Mouse (Mus musculus) left cerebral cortex, postnatal 14 days (tissue): Measurements from ENCODE around the gene Gadd45gip1. TPM values are rescaled to one million over a fixed set of nuclear protein-coding genes. Genes with fewer than 3 reads are reported as not detected.
"Not testable (repeated sequence)": the region's sequence is repeated elsewhere in the genome, so short reads cannot be mapped to it uniquely, and the experiment has no call there.

ENCODE experiments used
- DNase-seq, 2 experiments: peaks; one replicate each; pipeline ENCODE4 v3.0.0; 2021 to 2022; ENCODE audit warnings: low spot score in 2 of 2, mixed read lengths in 1 of 2
- intact Hi-C: fragments of 180-260 bp; cut with DNase I; formaldehyde crosslinking; loops from one replicate; pipeline ENCODE4 v1.15.1; 2025
- total RNA-seq, 2 experiments: library from RNA; stranded (reverse); gene quantifications; 2 replicates each; pipeline ENCODE4 v1.2.3; 2021

Gadd45gip1 gene
- total RNA-seq, 2 experiments from 2014 or later: 23.4 to 23.6 TPM

DNA sequence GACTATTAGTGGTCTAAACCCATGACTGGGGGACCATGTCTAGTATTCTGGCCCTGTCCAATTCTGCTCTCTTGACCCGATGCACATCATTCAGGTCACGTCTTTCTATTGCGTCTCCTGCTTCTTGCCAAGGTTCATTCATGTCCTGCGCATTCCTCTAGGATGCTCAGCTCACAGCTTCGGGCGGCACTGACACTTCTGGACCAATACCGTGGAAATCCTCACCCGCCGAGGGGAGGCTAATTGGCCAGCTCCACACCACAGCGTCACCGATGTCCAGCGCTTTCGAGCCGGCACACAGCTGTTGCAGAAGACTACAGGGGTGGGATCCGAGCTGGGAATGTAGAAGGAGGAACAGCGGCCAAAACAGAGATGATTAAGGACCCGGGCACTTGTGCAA, 15.2 kb upstream of the Gadd45gip1 start:
- intact Hi-C loops: loop anchor here (5.0 kb wide), 1 partner anchor 179 kb away; no protein-coding TSS in a partner anchor
- no peak for DNase-seq

DNA sequence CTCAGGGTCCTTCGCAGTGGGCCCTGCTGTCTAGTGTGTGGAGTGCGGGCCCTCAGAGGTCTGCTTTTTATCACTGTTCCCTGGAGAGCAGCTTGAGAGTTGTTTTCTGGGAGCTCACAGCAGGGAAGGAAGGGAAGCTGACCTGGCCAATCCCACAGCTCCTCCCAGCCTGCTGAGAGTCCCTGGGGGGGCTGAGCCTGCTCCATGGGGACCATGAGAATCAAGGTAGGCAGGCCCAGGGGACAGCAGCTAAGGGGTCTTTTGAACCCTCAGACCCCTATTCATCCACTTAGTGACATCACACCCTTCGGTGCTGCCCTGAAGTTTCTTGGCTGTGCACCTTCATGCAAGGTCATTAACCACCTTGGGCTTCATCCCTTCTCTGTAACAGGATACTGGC, 8.6 kb upstream of the Gadd45gip1 start, which contains the start of gene Dand5:
Gene Dand5 (minus strand): TSS at position 101 of the 400 bp plus-strand sequence.
- intact Hi-C loops: no loop called here
- no peak for DNase-seq

DNA sequence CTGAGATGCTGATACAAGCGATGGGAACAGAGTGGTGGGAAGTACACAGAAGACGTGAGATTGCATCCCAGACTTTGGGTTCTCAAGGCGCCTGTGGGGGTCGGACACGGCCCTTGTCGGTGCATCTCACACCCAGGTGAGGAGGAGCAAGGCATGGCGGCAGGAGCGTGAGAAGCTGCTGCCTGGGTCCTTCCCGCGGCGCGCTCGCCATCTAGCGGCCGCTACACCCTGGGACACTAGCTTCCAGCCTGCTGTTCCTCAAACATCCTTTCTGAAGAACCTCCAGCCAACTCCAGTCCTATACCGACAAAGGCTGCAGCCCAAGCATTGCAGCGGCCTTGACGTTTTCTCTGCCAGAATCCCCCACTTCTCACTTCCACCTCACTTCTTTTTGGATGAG, 7.7 kb upstream of the Gadd45gip1 start:
- intact Hi-C loops: no loop called here
- DNase-seq: peak; percentile 68 to 76

DNA sequence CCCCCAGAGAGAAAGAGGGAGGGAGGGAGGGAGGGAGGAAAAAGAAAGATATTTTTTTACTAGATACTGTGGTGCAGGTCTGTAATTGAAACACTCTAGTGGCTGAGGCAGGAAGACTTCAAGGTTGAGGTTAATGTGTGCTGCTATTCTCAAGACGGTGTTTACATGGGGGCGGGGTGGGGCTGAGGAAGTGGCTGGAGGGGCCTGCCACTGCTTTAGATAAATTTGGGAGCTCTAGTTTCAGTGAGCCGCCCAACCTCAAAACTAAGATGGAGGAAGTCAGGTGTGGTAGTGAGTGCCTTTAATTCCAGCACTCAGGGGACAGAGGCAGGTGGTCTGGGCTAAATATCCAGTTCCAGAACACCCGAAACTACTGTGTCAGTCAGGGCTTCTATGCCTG, 5.7 kb upstream of the Gadd45gip1 start:
- no peak for DNase-seq
- intact Hi-C loops: no loop called here

DNA sequence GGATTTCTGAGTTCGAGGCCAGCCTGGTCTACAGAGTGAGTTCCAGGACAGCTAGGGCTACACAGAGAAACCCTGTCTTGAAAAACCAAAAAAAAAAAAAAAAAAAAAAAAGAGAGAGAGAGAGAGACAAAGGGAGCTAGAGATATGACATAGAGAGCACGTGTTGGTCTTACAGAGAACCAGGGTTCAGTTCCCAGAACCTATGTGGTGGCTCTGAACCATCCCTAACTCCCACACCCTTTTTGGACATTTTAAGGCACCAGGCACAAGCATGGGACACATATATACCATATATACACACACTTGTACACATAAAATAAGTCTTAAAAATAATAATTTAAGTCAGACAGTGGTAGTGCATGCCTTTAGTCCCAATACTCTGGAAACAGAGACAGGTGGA, 4.8 kb upstream of the Gadd45gip1 start:
- DNase-seq, intact Hi-C loops: not testable (repeated sequence)

DNA sequence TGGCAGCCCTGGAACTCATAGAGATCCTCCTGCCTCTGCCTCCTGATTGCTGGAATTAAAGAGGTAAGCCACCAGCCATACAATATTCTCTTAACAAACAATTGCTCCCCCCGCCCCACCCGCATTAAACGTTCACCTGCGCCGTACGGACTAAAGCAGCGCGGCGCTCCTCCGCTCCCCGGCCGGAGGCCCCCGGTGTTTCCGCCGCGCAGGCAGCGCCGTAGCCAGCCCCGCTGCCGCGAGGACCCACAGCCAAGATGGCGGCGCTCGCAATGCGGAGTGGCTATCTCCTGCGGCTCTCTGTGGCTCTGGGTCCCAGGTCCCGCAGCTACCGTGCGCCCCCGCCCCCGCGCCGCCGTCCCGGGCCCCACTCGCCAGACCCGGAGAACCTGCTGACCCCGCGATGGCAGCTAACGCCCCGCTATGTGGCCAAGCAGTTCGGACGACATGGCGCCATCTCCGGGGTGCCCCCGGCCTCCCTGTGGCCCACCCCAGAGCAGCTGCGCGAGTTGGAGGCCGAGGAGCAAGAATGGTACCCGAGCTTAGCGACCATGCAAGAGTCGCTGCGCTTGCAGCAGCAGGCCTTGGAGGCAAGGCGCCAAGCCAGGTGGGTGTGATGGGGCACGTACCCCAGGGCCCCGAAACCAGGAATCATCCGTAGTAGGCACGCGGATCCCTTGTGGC, 854 bp downstream of the Gadd45gip1 start:
- intact Hi-C loops: no loop called here
- peak; percentile 67 to 79 for DNase-seq

DNA sequence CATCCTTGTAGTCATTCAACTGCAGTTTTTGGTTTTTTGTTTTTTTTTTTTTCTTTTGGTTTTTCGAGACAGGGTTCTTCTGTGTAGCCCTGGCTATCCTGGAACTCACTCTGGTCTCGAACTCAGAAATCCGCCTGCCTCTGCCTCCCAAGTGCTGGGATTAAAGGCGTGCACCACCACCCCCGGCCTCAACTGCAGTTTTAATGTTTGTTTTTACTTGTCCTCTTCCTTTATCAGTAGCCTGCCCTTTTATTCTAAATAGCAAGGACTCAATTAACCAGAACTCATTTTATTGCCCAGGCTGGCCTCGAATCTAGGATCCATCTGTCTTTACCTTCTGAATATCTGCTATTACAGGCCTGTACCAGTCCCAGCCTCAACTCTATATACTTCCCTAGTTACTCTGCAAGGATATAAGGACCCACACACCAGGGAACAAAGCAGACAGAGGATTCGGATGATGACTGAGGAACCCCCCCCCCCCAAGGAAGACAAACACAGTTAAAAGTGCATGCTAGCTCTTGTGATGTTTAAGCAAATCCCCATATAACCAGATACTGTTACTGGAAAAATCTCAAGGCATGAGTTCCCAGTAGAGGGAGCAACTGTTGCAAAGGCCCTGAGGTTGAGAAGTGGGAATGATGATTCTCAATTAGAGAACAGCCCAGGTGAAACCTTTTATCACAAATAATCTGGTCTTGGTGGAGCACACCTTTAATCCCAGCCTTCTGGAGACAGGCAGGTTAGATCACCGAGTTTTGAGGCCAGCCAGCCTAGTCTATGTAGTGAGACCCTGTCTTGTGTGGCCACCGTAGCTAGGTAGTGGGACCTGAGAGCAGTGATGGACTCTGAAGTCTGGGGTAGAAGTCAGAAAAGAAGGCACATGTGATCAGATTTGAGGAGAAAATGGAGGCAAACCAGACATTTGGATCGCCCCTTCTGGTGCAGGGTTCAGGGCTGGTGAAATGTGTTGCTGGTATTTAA, 1.7 kb downstream of the Gadd45gip1 start:
- intact Hi-C loops: no loop called here
- DNase-seq: no peak

DNA sequence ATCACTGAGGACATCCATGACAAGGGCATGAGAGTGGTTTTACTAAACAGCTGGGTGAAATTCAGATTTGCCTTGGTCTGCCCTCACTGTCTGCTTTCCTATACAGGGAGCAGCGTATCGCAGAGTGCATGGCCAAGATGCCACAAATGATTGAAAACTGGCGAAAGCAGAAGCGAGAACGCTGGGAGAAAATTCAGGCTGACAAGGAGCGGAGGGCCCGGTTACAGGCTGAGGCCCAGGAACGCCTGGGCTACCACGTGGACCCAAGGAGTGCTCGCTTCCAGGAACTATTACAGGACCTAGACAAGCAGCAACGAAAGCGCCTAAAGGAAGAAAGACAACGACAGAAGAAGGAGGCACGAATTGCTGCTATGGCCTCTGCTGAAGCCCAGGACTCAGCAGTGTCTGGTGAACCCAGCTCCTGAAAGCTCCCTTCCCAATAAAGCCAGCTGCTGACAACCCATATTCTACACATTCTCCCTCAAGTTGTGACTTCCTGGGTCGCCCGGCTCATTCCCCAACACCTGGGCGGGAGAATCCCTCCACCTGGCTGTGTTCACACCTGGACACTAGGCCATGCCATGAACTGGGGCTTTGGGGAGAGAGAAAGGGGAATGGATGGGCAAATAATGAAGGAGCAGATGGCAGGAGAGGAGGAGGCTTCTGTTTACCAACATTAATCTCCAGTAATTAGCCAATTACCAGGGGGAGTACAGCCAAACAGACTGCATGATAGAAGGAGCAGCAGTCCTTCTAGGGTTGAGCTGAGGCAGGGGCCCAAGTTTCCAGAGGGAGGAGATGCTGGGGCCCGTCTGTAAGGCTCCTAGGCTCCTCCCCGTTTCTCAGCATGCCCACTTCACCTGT, 2.9 kb downstream of the Gadd45gip1 start:
- no peak for DNase-seq
- intact Hi-C loops: no loop called here

DNA sequence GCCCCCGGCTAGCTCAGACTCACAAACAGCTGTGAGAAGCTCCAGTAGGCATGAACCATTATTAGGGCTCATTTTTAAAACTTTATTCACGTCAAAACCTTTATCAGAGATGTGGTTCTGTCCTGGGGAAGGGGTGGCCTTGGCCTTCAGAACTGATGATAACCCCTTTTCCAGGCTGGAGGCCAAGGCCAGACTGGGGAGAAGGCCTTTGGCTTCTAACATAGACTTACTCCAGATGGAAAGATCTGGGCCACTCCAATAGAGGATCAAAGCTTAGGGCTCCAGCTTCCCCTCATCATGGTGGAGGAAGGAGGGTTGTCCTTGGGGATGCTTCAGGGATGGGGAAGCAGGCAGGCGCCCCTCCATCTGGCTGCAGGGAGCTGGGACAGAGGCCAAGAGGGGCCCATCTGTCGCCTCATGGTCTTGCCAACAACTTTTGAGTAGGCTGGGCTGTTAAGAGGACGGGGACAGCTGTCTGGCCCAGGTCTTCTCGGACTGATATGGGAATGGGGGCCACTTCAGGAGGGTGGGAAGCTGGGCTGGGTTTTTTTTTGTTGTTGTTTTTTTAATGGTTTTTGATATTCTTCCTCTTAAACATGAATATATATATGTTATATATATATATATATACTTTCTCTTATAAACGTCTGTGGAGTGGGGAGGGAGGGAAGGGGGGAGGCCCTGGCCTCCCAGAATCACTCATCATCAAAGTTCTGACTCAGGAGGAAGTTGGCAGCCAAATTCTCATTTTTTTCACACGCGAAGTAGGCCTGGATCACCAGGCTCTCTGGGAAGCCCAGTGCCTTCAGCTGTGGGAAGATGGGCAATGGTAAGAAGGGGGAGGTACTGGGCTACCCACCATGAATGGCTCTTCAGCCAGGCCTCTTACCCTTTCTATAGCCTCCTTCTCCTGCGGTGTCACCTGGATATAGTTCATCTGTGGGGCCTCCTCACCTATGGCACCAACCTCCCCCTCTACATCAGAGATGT, 3.8 kb downstream of the Gadd45gip1 start:
- peak; percentile 76 to 77 for DNase-seq
- intact Hi-C loops: no loop called here

DNA sequence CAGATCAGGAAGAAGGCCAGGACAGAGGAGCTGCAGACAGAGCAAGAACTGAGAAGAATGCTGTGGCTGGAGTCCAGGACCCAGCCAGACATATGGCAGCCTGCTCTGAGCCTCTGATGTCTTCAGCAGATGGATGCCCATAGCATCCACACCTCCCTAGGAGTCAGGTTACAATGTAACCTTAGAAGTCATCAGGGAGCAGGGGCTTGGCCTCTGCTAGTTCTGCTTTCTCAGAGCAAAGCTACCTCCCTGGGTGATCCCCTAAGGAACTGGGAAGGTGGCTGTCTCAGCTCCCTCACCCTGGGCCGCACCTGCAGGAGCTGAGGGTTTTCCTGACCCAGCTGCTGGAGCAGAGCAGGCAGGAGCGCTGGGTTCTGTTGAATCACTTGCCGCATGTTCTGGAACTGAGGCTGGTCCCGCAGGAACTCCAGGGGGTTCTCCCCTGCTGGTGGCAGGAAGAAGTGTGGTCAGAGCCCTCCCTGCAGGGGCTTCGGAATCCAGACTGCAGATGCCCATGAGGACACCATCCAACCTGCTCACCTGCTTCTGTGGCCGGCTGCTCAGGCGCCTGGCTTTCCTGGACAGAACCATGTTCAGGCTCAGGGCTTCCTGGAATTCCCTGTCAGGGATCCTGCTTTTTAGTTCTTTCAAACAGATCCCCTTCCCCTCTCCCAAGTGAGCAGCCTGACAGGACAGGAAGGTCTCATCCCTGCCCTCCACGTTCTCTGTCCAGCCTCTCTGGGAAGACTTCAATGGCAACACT, 6.0 kb downstream of the Gadd45gip1 start:
- intact Hi-C loops: no loop called here
- DNase-seq: no peak

DNA sequence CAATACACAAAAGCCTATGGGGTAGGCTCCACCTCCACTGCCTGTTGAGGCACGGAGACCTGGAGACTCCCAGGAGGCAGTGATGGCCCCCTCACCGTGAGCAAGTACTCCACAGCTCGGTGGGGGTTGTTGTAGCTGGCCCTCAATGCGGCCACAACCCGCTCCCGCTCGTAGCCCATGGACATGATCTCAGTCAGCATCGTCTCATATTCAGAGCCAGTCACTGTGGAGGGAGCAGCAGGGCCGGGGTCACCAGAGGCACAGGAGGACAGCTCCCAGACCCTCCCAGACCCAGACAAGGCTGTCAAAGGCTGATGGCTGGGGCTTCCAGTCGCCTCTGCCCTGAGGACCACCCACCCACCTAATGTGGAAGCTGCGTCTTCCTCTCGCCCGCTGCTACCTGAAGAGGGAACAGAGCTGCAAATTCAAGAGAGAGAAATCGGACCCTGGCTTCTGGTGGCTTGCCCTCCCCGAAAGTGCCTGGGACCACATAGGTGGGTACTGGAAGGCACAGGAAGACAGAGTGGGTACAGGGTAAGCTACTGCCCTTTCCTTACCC, 6.7 kb downstream of the Gadd45gip1 start:
- intact Hi-C loops: no loop called here

DNA sequence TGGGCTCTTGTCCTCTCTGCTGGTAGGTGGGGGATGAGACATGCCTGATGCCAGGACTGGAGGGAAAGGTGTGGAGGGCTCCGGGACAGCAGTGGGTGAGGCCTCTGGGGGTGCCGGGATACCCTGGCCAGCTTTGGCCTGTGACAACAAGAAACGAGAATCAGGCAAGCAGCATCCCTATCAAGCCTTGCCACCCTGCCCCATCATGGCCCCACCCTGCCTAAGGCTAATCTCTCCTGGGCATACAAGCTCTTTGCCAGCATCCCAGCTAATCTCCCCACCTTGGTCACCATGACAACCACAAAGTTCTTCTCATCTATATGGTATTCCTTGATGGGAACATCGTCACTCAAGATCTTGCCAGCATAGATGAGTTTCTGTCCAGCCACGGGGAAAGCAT, 7.2 kb downstream of the Gadd45gip1 start:
- no peak for DNase-seq
- intact Hi-C loops: no loop called here

More for the DNA sequence above, 6.7 kb downstream of the Gadd45gip1 start:
- DNase-seq: no peak

DNA sequence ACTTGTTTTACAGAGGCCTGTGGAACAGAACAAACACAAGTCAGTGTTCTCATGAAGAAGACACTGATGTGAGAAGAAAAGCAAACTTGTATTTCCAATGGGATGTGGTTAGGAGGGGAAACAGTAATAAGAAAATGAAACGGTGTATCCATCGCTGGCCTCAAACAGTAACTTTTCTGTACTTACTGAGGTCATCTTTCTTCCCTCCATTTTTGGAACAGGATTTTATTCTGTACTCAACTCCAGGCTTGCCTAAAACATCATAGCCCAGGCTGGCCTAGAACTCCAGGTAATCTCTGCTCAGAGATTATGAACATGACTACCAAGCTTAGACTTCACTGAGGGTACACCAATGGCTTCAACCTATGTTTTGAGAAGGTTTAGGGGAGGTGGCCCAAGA, 8.1 kb downstream of the Gadd45gip1 start:
- no peak for DNase-seq
- intact Hi-C loops: no loop called here

DNA sequence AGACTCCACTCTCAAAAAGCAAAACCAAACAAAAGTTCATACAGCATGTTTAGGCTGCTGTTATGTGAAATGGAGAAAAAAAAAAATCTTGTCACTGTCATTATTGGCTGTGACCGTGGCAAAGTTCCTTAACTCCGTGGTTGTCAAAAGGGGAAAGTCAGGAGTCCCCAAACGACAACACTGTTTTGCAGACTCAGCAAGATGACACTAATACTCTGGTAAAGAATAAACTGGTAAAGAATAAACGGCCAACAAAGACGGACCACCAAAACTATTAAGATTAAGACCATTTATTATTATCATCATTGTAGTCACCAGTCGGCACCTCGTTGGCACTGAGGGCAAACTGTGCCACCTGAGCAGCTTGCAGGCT, 8.5 kb downstream of the Gadd45gip1 start:
- intact Hi-C loops: no loop called here
- DNase-seq: no peak

DNA sequence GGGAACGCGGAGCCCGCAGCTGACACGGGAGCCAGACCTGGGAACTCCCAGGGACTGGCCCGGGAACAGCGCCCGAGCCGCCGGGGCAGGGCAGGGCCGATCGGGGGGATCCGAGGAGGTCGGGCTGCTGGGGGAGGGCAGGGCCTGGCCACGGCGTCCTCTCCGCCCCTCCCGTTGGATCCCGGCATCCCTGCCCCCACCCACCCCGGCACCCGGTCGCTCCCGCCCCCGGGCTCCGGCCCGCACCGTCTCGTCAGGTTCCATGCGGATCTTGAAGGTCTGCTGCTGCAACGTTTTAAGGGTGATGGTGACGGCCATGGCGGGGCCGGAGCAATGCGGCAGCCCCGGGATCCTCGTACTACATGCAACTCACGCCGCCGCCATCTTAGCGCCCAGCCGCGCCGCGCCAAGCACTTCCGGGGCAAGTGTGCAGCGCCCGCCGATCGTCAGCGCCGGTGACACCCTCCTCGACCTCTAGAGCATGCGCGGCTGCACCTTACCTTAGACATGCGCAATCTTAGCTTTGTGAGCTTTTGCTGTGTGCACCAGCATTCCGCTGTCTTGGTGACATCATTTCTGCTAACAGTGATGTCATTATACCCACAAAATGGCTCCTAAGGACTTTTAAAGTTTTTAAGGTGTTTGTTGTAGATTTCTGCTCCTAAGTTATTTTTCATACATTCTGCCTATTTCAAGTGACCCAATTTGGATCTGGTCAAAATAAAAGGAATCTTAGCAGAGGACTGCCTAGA, 9.1 kb downstream of the Gadd45gip1 start, which contains the start of gene Rad23a:
Gene Rad23a (minus strand): TSS at position 418 of the 752 bp plus-strand sequence.
- intact Hi-C loops: no loop called here
- DNase-seq: peak; percentile 93 to 96

DNA sequence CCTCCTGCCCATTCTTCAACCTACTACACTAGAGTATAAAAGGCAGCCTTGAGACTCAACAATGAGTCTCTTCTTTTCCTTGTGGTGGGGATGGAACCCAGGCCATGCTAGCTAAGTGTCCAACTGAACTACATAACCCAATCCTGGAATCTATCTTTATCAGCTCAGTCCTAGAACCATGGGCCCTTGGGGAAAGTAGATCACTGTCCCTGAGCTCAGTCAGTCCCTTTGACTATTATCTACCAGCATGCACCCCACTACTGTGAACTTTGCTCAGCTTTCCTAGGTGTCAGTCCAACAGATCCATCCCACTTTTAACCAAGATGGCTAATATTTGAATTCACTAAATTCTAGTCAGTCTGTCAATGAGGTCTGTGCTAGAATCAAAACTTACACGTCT, 10.2 kb downstream of the Gadd45gip1 start:
- no peak for DNase-seq
- intact Hi-C loops: no loop called here
